Mouse (Mus musculus): Measurements from ENCODE around the gene Dcaf7. TPM values are rescaled to one million over a fixed set of nuclear protein-coding genes. Genes with fewer than 3 reads are reported as not detected.

Dcaf7 gene
- polyA plus RNA-seq, 1 experiment from 2014 or later: 70.1 TPM

DNA sequence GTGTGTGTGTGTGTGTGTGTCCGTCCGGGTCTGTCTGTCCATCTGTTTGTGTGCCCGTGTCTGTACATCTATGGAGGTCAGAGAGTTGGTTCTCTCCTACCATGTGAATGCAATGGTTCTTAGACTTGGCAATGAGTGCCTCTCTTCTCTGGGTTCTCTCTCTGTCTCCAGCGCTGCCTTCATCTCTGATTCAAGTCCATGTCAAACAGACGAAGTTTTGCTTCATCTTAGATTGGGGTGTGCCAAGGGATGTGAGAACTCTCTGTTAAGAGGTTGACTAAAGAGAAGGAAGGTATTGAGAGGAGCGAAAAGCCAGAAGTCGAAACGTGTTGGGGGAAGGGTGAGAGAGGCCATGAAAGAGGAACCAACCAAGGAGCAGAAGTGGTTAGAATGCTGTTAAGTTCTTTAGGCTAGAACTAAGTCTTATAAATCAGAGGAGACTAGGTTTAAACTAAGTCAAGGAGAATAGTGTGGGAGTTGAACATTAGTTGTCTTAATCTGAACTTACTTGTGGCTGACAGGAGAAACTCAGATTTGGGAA is 69.4 kb downstream of the Dcaf7 start:
- Histone ChIP-seq H3K4me1 (replicated peaks; ENCODE audit: control insufficient read depth, insufficient read depth, low read length) (no peaks in the 10 kb centered on the region), H3K4me2 (replicated peaks; ENCODE audit: low read depth, low read length) (no peak overlapping the region), H3K9me3 (ENCODE audit: control insufficient read depth, low read length) (no peaks in the 10 kb centered on the region), H3K27me3 (ENCODE audit: control insufficient read depth, insufficient read depth, low read length) (no peaks in the 10 kb centered on the region), H3K9ac (ENCODE audit: low read depth, low read length) (no peak overlapping the region), H3K4me3 (ENCODE audit: low read depth, low read length) (no peak overlapping the region), H3K36me3 (ENCODE audit: control insufficient read depth, insufficient read depth, low read length) (no peaks in the 10 kb centered on the region), H3K27ac (ENCODE audit: low read depth, low read length) (no peak overlapping the region)
- DNase-seq (ENCODE audit: low spot score): no peak
- WGBS: 88% methylated on average over 8 of the region's 8 CpGs
- ATAC-seq (ENCODE audit: low FRiP score): no peak

Other genes with a start within 250 kb of the Dcaf7 start
- 17.6 and 20.9 TPM in 2 replicates for gene Cyb561, start 83.5 kb upstream of the Dcaf7 start, polyA plus RNA-seq (2014; fragmentation: Nextera tagmentation; extraction: Ambion mirVana)
- 0.46 and 0.53 TPM in 2 replicates for gene Ace, start 68.9 kb upstream of the Dcaf7 start, polyA plus RNA-seq (2014; fragmentation: Nextera tagmentation; extraction: Ambion mirVana)
- gene Ace3, start 42.2 kb upstream of the Dcaf7 start, polyA plus RNA-seq (2014; fragmentation: Nextera tagmentation; extraction: Ambion mirVana): not detected in 2 replicates
- gene Kcnh6, start 28.7 kb upstream of the Dcaf7 start, polyA plus RNA-seq (2014; fragmentation: Nextera tagmentation; extraction: Ambion mirVana): 0.46 and 0.75 TPM in 2 replicates
- 8.7 and 11.7 TPM in 2 replicates for gene Taco1, start 29.2 kb downstream of the Dcaf7 start, polyA plus RNA-seq (2014; fragmentation: Nextera tagmentation; extraction: Ambion mirVana)
- gene Map3k3, start 47.7 kb downstream of the Dcaf7 start, polyA plus RNA-seq (2014; fragmentation: Nextera tagmentation; extraction: Ambion mirVana): 14.2 and 15.7 TPM in 2 replicates
- not detected in 2 replicates for gene Gm10840, start 124.0 kb downstream of the Dcaf7 start, polyA plus RNA-seq (2014; fragmentation: Nextera tagmentation; extraction: Ambion mirVana)
- 298 and 301 TPM in 2 replicates for gene Limd2, start 124.0 kb downstream of the Dcaf7 start, polyA plus RNA-seq (2014; fragmentation: Nextera tagmentation; extraction: Ambion mirVana)
- 36.4 and 44.5 TPM in 2 replicates for gene Strada, start 165.3 kb downstream of the Dcaf7 start, polyA plus RNA-seq (2014; fragmentation: Nextera tagmentation; extraction: Ambion mirVana)
- 65.7 and 72.3 TPM in 2 replicates for gene Ccdc47, start 179.5 kb downstream of the Dcaf7 start, polyA plus RNA-seq (2014; fragmentation: Nextera tagmentation; extraction: Ambion mirVana)
- gene Ddx42, start 180.1 kb downstream of the Dcaf7 start, polyA plus RNA-seq (2014; fragmentation: Nextera tagmentation; extraction: Ambion mirVana): 91.4 and 103 TPM in 2 replicates
- gene Ftsj3, start 219.2 kb downstream of the Dcaf7 start, polyA plus RNA-seq (2014; fragmentation: Nextera tagmentation; extraction: Ambion mirVana): 59.4 and 61.2 TPM in 2 replicates
- 381 and 414 TPM in 2 replicates for gene Psmc5, start 219.3 kb downstream of the Dcaf7 start, polyA plus RNA-seq (2014; fragmentation: Nextera tagmentation; extraction: Ambion mirVana)
- gene Smarcd2, start 236.1 kb downstream of the Dcaf7 start, polyA plus RNA-seq (2014; fragmentation: Nextera tagmentation; extraction: Ambion mirVana): 31.6 and 33.2 TPM in 2 replicates
- 0.08 and 0.35 TPM in 2 replicates for gene Tcam1, start 239.8 kb downstream of the Dcaf7 start, polyA plus RNA-seq (2014; fragmentation: Nextera tagmentation; extraction: Ambion mirVana)